Mouse (Mus musculus) bone marrow, adult 2 months (tissue): ENCODE data around the gene Usp37.

Experiments
- CTCF ChIP-seq: fragments of 200-500 bp; IDR thresholded peaks from 2 replicates; pipeline ENCODE4 v1.5.1; 2011; ENCODE audit warnings: low read length, control low read depth; ENCODE audit not compliant: control insufficient read depth, insufficient read depth
- POLR2A ChIP-seq: fragments of 200-500 bp; IDR thresholded peaks from 2 replicates; pipeline ENCODE4 v1.6.1; 2011; ENCODE audit warnings: low read depth, mild to moderate bottlenecking, control low read depth, low read length, borderline replicate concordance; ENCODE audit not compliant: control insufficient read depth

DNA sequence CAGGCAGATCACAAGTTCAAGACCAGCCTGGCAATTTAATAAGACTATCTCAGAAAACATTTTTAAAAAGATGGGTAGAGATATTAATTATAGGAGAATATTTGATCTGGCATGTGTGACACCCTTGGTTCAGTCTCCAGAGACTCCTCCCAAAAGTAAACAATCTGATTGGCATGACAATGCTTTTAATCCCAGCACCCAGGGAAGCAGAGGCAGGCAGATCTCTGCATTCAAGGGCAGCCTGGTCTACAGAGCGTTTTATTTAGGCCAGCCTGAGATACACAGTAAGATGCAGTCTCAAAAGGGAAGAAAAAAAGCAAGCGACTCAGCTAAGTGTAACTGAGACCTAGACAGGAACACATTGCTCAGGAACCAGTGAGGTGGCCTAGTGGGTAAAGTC is 36.3 kb downstream of the Usp37 start:
- TF ChIP-seq CTCF (no peak), POLR2A (no peak)
